Mouse (Mus musculus) neural tube, embryonic 12.5 days (tissue): ENCODE measurements around the gene Phospho2. TPM values are rescaled to one million over a fixed set of nuclear protein-coding genes. Genes with fewer than 3 reads are reported as not detected.
"Not testable (repeated sequence)": the region's sequence is repeated elsewhere in the genome, so short reads cannot be mapped to it uniquely, and the experiment has no call there.

Source experiments
- ATAC-seq: fragments of 200-750 bp; cut with Nextera tagmentation; 2 replicates; pipeline ENCODE4 v1.8.0; 2017; ENCODE audit warnings: low read depth, mild to moderate bottlenecking, moderate TSS enrichment, moderate library complexity; ENCODE audit not compliant: low FRiP score
- H3K27ac ChIP-seq: fragments of 300-500 bp; sonication (generic); 2 replicates; pipeline ENCODE4 v1.5.1; 2016
- H3K27me3 ChIP-seq: fragments of 300-500 bp; sonication (generic); replicated peaks from 2 replicates; pipeline ENCODE4 v1.6.1; 2016; ENCODE audit warnings: mild to moderate bottlenecking
- H3K36me3 ChIP-seq: fragments of 300-500 bp; sonication (generic); 2 replicates; pipeline ENCODE4 v1.6.1; 2016; ENCODE audit warnings: mild to moderate bottlenecking
- H3K4me1 ChIP-seq: fragments of 300-500 bp; sonication (generic); 2 replicates; pipeline ENCODE4 v1.6.1; 2016
- H3K4me2 ChIP-seq: fragments of 300-500 bp; sonication (generic); replicated peaks from 2 replicates; pipeline ENCODE4 v1.6.1; 2016; ENCODE audit warnings: mild to moderate bottlenecking
- H3K4me3 ChIP-seq: fragments of 300-500 bp; sonication (generic); 2 replicates; pipeline ENCODE4 v1.5.1; 2016
- H3K9ac ChIP-seq: fragments of 300-500 bp; sonication (generic); 2 replicates; pipeline ENCODE4 v1.6.1; 2016; ENCODE audit warnings: mild to moderate bottlenecking
- H3K9me3 ChIP-seq: fragments of 300-500 bp; sonication (generic); 2 replicates; pipeline ENCODE4 v1.6.1; 2016; ENCODE audit warnings: mild to moderate bottlenecking
- WGBS: fragments of 180-500 bp; shearing (Covaris S2); methylation state at CpG from one replicate; pipeline ENCODE4 v1.1.7; 2016; 5-methylcytosine and 5-hydroxymethylcytosine counted together
- polyA plus RNA-seq: library from polyadenylated mRNA; unstranded; fragments of >200 nt; fragmentation: Nextera tagmentation; extraction: Ambion mirVana; gene quantifications from 2 replicates; pipeline ENCODE4 v1.2.1, GENCODE M21; 2016

Gene Phospho2
- polyA plus RNA-seq, 1 experiment from 2014 or later: 39.2 TPM

DNA sequence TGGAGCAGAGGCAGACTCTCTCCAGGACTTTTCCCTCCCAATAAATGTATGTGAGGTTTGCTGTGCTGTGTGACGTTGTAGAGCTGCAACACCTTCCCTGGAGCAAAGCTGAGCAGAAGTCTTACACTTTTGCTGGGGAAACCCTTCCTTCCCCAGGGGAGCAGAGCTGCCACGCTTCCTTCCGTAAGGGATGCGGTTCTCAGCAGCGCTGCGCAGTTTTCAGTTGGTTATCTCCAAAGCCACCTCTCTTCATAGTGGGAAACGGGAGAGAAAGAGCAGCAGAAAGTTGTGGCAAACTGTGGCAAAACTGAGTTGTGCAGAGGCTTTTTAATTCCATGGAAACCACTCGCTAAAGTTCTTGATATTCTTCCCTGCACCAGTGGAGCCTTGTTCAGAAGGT lies 14.3 kb downstream of the Phospho2 start:
- H3K4me3 ChIP-seq: no peak overlapping the region
- H3K9ac ChIP-seq: no peak overlapping the region
- no peaks in the 10 kb centered on the region; the same call in 1 of the 2 replicates for H3K4me1 ChIP-seq
- H3K36me3 ChIP-seq: no peaks in the 10 kb centered on the region
- no peak overlapping the region for H3K4me2 ChIP-seq
- H3K9me3 ChIP-seq: no peaks in the 10 kb centered on the region
- ATAC-seq: no peak
- no peaks in the 10 kb centered on the region for H3K27me3 ChIP-seq
- WGBS: 74% methylated on average over 8 of the region's 8 CpGs
- H3K27ac ChIP-seq: no peak overlapping the region

DNA sequence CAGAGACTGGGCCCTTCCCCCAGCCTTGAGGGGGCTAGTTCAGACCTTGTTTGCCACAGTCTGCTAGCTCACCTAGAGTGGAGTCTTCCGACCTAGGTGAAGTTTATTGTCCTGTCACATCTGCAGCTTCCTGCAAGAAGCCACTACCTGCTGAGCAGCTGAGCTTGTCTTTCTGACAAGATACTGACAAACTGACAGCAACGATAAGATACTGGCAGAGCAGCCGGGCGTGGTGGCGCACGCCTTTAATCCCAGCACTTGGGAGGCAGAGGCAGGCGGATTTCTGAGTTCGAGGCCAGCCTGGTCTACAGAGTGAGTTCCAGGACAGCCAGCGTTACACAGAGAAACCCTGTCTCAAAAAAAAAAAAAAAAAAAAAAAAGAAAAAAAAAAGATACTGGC lies 15.2 kb downstream of the Phospho2 start:
- H3K27ac ChIP-seq, H3K9ac ChIP-seq, ATAC-seq, H3K9me3 ChIP-seq, H3K36me3 ChIP-seq, H3K27me3 ChIP-seq, H3K4me1 ChIP-seq, H3K4me3 ChIP-seq, H3K4me2 ChIP-seq: not testable (repeated sequence)
- WGBS: 90% methylated on average over 9 of the region's 9 CpGs

DNA sequence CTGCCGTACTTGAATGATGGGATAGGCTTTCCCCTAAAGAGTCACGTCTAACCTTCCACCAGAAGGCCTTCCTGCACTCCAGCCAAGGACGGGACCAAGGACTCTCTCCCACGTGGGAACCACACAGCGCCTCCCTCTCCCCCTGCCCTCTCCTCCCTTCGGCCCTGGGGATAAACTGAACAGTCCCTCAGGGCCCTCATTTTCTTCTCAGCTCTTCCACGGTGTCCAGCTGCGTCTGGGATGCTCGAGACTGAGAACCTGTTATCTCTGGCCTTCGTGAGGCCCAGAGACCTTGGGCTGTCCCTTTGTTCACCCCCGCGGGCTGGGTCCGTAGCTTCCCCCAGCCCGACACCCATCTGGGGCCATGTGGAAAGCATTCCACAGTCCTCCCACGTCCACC lies 20.7 kb downstream of the Phospho2 start:
- H3K4me1 ChIP-seq: no peaks in the 10 kb centered on the region

DNA sequence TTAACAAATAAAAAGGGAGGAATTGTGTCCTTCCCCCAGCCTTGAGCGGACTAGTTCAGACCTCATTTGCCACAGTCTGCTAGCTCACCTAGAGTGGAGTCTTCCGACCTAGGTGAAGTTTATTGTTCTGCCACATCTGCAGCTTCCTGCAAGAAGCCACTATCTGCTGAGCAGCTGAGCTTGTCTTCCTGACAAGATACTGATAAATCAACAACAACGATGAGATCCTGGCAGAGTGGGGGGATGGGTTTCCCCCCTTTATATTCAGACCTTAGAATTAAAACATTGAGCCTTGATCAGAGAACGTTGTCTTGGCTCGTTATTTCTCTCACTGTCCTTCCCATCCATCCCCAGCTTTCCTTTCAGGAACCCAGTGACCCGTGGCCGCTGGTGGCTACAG lies 21.9 kb downstream of the Phospho2 start:
- H3K4me1 ChIP-seq, ATAC-seq, H3K4me3 ChIP-seq, H3K27me3 ChIP-seq, H3K36me3 ChIP-seq, H3K9ac ChIP-seq, H3K9me3 ChIP-seq, H3K27ac ChIP-seq, H3K4me2 ChIP-seq: not testable (repeated sequence)
- WGBS: 76% methylated on average over 7 of the region's 7 CpGs

More for the DNA sequence above, 20.7 kb downstream of the Phospho2 start:
- Histone ChIP-seq H3K27ac (no peak overlapping the region), H3K36me3 (no peaks in the 10 kb centered on the region), H3K9ac (no peak overlapping the region), H3K9me3 (no peaks in the 10 kb centered on the region), H3K4me3 (no peak overlapping the region), H3K27me3 (no peaks in the 10 kb centered on the region), H3K4me2 (no peak overlapping the region)
- 74% methylated on average over 15 of the region's 15 CpGs for WGBS
- no peak for ATAC-seq

DNA sequence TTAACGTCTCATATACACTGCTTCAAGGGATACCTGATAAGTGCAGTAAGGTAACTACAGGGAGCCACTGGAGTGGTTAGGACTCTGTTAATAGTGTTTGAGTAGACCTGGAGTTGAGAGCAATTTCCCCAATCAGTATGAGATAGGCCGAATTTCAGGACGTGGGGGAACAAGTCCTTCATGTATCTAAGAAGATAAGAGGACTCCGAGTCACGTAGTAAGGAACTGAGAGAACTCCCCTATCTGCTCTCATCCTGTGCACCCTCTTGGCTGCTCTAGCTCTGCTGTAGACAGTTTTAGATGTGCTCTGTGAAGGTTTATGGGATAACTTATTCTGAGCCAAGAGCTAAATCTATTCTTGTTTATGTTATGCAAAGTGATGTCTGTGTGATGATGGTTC lies 27.2 kb downstream of the Phospho2 start:
- no peak for ATAC-seq
- no peaks in the 10 kb centered on the region for H3K36me3 ChIP-seq

DNA sequence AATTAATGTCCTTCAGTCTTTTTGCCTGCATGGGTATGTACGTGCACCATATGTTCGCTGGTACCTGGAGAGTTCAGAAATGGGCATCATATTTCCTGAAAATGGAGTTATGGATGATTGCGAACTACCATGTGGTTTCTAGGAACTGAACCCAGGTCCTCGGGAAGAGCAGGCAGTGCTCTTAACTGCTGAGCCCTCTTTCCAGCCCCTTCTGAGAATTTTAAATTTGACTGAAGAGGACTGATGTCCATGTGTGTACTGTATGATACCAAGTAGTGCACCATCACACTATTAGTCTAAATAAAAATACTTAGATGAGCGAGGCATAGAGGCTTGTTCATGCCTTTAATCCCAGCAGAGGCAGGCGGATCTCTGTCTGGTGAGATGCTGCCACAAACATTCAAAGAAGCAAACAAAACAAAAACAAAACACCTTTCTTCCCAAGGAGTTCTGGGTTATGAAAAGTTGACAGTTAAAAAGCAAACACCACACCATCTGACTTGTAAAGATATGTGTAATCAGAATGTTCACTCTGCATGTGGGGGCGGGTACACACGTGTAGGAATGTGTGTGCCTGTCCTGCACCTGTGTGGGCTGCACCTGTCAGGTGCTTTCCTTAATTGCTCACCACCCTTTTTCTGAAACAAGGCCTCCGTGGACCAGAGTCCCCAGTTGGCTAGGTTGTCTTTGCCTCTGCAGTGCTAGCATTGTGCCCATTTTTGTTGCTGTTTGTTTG lies 29.1 kb downstream of the Phospho2 start:
- Histone ChIP-seq H3K9ac (no peak overlapping the region), H3K27me3 (no peaks in the 10 kb centered on the region), H3K27ac (no peak overlapping the region), H3K9me3 (no peaks in the 10 kb centered on the region), H3K4me3 (no peak overlapping the region), H3K4me2 (no peak overlapping the region), H3K4me1 (no peaks in the 10 kb centered on the region), H3K36me3 (no peaks in the 10 kb centered on the region)
- no peak for ATAC-seq
- WGBS: 83% methylated on average over 9 of the region's 9 CpGs

More for the DNA sequence above, 27.2 kb downstream of the Phospho2 start:
- no peak overlapping the region for H3K4me3 ChIP-seq
- H3K27ac ChIP-seq: no peak overlapping the region
- H3K4me2 ChIP-seq: no peak overlapping the region
- 90% methylated on average over 5 of the region's 5 CpGs for WGBS
- H3K9me3 ChIP-seq: no peaks in the 10 kb centered on the region
- no peaks in the 10 kb centered on the region for H3K27me3 ChIP-seq
- H3K9ac ChIP-seq: no peak overlapping the region
- no peaks in the 10 kb centered on the region for H3K4me1 ChIP-seq

DNA sequence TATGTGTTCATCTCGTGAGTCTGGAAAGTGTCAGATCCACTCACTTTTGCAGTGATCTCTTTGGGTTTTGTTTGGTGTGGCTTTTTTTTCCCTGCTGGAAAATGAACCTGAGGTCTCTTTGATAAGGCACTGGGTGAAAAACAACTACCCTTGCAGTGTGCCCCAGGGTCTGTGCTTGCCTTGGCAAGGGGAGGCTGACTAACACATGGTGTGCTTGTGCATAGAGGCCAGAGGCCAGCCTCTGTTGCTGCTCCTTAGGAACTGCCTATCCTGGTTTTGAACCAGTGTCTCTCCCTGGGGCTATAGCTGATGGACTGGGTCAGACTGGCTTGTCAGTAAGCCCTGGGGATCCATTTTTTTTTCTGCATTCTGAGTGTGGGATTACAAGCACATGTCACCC lies 30.8 kb downstream of the Phospho2 start:
- H3K4me1 ChIP-seq: peaks cover 12% of the 10 kb centered on the region; the same call in 1 of the 2 replicates
- no peak overlapping the region for H3K4me3 ChIP-seq
- no peaks in the 10 kb centered on the region for H3K27me3 ChIP-seq
- no peak for ATAC-seq
- no peak overlapping the region for H3K4me2 ChIP-seq
- H3K27ac ChIP-seq: no peak overlapping the region
- no peaks in the 10 kb centered on the region for H3K36me3 ChIP-seq
- no peaks in the 10 kb centered on the region for H3K9me3 ChIP-seq
- no peak overlapping the region for H3K9ac ChIP-seq
- WGBS: 77% methylated on average over 1 of the region's 1 CpGs

DNA sequence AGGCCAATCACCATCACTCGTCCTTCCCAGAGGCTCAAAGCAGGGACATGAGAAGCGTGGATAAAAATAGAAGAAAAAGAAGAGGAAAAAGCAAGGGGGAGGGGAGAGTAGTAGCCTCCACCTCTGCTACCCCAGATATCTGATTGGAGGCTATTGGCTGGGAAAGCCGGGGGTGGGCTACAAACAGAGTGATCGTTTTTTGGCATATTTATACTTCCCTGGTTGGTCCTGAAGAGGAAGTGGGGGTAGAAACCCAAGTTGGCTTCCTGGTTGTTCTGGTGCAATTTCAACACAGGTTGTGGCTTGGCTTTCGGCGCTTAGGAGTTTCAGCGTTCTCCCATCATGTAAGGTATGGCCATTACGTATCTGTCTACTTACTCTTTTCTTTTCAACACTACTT lies 32.3 kb downstream of the Phospho2 start, which contains the start of gene Klhl23:
Gene Klhl23 (plus strand): TSS at position 234 of the 400 bp plus-strand sequence.
- Histone ChIP-seq H3K9ac (peak within 1 kb of the TSS; percentile 91), H3K4me2 (peak within 1 kb of the TSS; percentile 83), H3K27me3 (no peaks in the 10 kb centered on the region), H3K9me3 (no peaks in the 10 kb centered on the region), H3K4me1 (peaks cover 12% of the 10 kb centered on the region; the same call in 1 of the 2 replicates), H3K27ac (peak within 1 kb of the TSS; percentile 79), H3K4me3 (peak within 1 kb of the TSS; percentile 93), H3K36me3 (no peaks in the 10 kb centered on the region)
- WGBS: 30% methylated on average over 8 of the region's 8 CpGs
- no peak for ATAC-seq

DNA sequence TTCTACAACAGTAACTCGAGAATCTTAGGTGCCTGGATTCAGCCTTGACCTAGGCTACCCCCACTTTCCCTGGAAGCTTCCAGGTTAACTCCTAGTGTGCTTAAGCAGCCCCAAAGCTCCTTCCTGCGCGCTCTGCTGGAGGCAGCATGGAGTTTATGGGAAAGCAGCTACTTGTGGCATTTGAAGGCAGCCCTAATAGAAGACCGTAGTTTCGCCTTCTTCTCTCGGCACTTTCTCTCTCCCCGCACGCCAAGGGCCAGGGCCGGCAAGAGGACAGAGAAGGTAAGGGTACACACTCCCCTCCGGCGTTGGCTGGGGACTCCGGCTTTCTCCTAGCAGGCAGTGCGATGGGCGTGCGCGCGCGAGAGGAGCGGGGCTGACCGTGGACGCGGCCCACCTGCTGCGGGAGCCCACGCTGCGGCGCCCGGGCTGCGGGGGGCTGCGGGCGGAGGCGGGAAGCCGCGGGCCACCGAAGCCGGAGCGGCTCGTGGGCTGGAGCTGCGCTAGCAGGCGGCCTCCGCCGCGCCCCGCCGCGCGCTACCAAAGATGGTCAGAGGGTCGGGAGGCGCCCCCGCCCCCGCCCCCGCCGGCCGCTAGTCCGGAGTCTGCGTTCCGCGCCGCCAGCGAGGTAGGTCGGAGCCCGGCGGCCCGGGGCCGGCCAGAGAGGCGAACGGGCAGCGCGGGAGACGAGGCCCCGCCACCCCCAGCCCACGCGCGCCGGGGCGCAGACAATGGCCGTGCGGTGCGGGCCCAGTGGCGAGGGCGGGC lies 33.1 kb downstream of the Phospho2 start:
- Histone ChIP-seq H3K4me1 (peaks cover 12% of the 10 kb centered on the region; the same call in 1 of the 2 replicates), H3K4me3 (peak overlapping the region; percentile 93), H3K27ac (peak overlapping the region; percentile 79), H3K36me3 (no peaks in the 10 kb centered on the region), H3K9me3 (no peaks in the 10 kb centered on the region), H3K4me2 (peak overlapping the region; percentile 83), H3K27me3 (no peaks in the 10 kb centered on the region), H3K9ac (peak overlapping the region; percentile 91)
- ATAC-seq: peak; percentile 81
- WGBS: under 1% methylated on average over 79 of the region's 80 CpGs

DNA sequence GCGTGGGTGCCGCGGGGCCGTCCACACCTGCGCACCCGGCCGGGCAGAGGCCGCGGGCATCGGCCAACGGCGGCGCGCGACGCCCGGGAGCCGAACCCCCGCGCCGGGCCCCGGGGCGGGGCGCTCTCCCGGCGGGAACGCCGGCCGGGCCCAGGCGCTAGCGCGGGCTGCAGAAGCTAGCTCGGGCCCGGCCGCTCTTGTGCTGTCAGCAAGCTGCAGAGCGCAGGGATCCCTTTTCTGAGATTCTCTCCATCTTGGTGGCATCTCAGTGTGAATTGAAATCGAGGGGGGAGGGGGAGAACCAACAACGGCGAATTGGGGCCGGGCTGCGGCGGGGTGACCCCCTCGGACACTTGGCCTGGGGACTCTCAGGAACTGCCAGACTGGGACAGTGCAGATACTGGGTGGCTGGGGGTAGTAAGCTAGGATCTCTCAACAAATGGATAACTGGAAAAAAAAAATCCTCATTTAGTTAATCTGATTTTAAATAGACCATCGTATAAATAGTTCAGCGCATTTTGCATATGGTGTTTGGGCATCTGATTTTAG lies 33.8 kb downstream of the Phospho2 start:
- H3K4me1 ChIP-seq: peaks cover 12% of the 10 kb centered on the region; the same call in 1 of the 2 replicates
- peak overlapping the region; percentile 83 for H3K4me2 ChIP-seq
- H3K9ac ChIP-seq: peak overlapping the region; percentile 91
- H3K36me3 ChIP-seq: no peaks in the 10 kb centered on the region
- H3K9me3 ChIP-seq: no peaks in the 10 kb centered on the region
- peak overlapping the region; percentile 79 for H3K27ac ChIP-seq
- H3K27me3 ChIP-seq: no peaks in the 10 kb centered on the region
- 3% methylated on average over 45 of the region's 45 CpGs for WGBS
- H3K4me3 ChIP-seq: peak overlapping the region; percentile 93
- peak; percentile 81 for ATAC-seq

DNA sequence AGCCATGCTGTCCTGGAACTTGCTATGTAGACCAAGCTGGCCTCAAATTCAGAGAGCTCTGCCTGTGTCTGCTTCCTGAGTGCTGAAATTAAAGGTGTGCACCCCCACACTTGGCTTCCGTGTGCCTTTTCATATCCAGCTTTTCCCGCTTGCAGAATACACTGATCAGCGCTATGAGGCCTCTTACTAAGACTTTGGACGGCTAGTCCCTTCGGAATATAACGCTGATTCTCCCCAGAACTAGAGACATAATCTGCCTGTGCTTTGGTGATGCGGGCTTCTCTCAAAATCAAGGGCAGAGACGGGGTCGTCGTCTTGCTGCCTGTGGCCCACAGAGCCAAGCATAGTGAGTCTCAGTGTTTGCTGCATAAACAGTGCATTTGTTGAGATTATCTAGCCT lies 36.5 kb downstream of the Phospho2 start:
- H3K27ac ChIP-seq: no peak overlapping the region
- H3K4me2 ChIP-seq: no peak overlapping the region
- H3K9ac ChIP-seq: no peak overlapping the region
- no peaks in the 10 kb centered on the region for H3K9me3 ChIP-seq
- peaks cover 6% of the 10 kb centered on the region for H3K36me3 ChIP-seq
- ATAC-seq: no peak
- peaks cover 12% of the 10 kb centered on the region; the same call in 1 of the 2 replicates for H3K4me1 ChIP-seq
- no peak overlapping the region for H3K4me3 ChIP-seq
- 87% methylated on average over 10 of the region's 10 CpGs for WGBS
- no peaks in the 10 kb centered on the region for H3K27me3 ChIP-seq

DNA sequence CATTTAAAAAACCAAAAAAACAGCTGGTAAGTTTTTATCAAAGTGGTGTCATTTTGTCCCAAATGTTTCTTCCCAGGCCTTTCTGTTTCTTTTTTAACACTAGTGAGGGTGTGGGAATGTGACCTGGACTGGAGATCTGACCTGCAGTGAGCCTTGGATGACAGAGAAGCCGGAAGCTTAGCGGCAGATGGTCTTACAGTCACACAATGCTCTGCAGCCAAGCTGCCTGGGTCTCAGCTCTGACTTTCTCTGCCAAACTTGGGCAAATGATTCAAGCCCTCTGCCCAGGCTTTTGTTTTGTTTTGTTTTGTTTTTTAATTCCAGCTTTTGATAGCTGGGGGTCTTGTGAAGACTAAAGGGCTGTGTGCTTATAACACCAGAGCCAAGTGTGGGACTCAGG lies 37.0 kb downstream of the Phospho2 start:
- no peak for ATAC-seq
- Histone ChIP-seq H3K4me1 (peaks cover 12% of the 10 kb centered on the region; the same call in 1 of the 2 replicates), H3K9ac (no peak overlapping the region), H3K36me3 (peaks cover 6% of the 10 kb centered on the region), H3K4me3 (no peak overlapping the region), H3K4me2 (no peak overlapping the region), H3K27ac (no peak overlapping the region), H3K9me3 (no peaks in the 10 kb centered on the region), H3K27me3 (no peaks in the 10 kb centered on the region)
- 65% methylated on average over 2 of the region's 2 CpGs for WGBS
